Comparison of ENCODE assay signal across 15 mouse cellular contexts in genomic region chr4:9133695-9134094, GRCm38 (mm10).
DNase-seq lines count a peak whose midpoint lies in the region; ATAC-seq and TF ChIP-seq lines count a peak whose summit lies in the region.
"Had no signal": no experiment of that assay in that cellular context is flagged by ENCODE, and none has a peak within 500 bp of the region (broad histone marks: within the 10 kb centered on the region; RNA-seq: fewer than 3 reads in every experiment).

No protein-coding gene starts in this region.

- no peaks in the 10 kb centered on the region for H3K36me3 ChIP-seq in heart, postnatal 0 days (replicated peaks; ENCODE audit: control insufficient read depth, insufficient read depth, low read length)
- no peaks in the 10 kb centered on the region for H3K36me3 ChIP-seq in neural tube, embryonic 15.5 days
- H3K36me3 ChIP-seq: hindbrain, embryonic 12.5 days; lung, embryonic 15.5 days had no signal

- ATAC-seq in heart, postnatal 0 days (ENCODE audit: insufficient read depth, low read depth), result peak; percentile 82
- no peak for ATAC-seq in neural tube, embryonic 15.5 days (ENCODE audit: low FRiP score)

- peak overlapping the region; percentile 35; the same call in 1 of the 2 replicates for H3K27ac ChIP-seq in cerebellum, adult 2 months (ENCODE audit: insufficient read depth, low read length)
- peak overlapping the region; percentile 82 for H3K27ac ChIP-seq in heart, postnatal 0 days (ENCODE audit: low read depth)
- no peak overlapping the region for H3K27ac ChIP-seq in neural tube, embryonic 15.5 days (replicated peaks)
- H3K27ac ChIP-seq: hindbrain, embryonic 12.5 days; lung, embryonic 15.5 days had no signal

- peak; percentile 57 to 80 for DNase-seq in cerebellum, adult 2 months
- no peak for DNase-seq in cerebellum, adult 9-11 months
- peak; percentile 28 to 52 for DNase-seq in left cerebral cortex, adult 18-20 months (ENCODE audit: low spot score in 2 of 2)
- DNase-seq in left cerebral cortex, adult 11 months (ENCODE audit: low spot score), result no peak
- DNase-seq in heart, adult 18-20 months, result peak; percentile 49 to 70
- peak; percentile 78 for DNase-seq in heart, postnatal 0 days (ENCODE audit: low spot score)
- no peak for DNase-seq in kidney, adult 8-10 months
- DNase-seq: adrenal gland, postnatal 25 days; kidney, adult 11 months; liver; thymus, adult 2 months had no signal

- no peak overlapping the region for H3K4me3 ChIP-seq in cerebellum, adult 2 months (replicated peaks; ENCODE audit: insufficient read depth, low read depth, low read length)
- H3K4me3 ChIP-seq in heart, postnatal 0 days (ENCODE audit: low read depth, low read length), result no peak overlapping the region
- H3K4me3 ChIP-seq in neural tube, embryonic 15.5 days (replicated peaks), result no peak overlapping the region
- H3K4me3 ChIP-seq: hindbrain, embryonic 12.5 days; lung, embryonic 15.5 days had no signal

- TF ChIP-seq EP300 in heart, postnatal 0 days (IDR thresholded peaks at IDR 0.05; ENCODE audit: low read depth), result no peak

- H3K27me3 ChIP-seq in cerebellum, adult 2 months (ENCODE audit: control insufficient read depth, insufficient read depth, low read length), result no peaks in the 10 kb centered on the region
- no peaks in the 10 kb centered on the region for H3K27me3 ChIP-seq in heart, postnatal 0 days (ENCODE audit: control insufficient read depth, insufficient read depth, low read length)
- no peaks in the 10 kb centered on the region for H3K27me3 ChIP-seq in neural tube, embryonic 15.5 days (replicated peaks)
- H3K27me3 ChIP-seq: hindbrain, embryonic 12.5 days; lung, embryonic 15.5 days had no signal

- H3K4me1 ChIP-seq in cerebellum, adult 2 months (ENCODE audit: control insufficient read depth, insufficient read depth, low read length), result peaks cover 17% of the 10 kb centered on the region; the same call in 1 of the 2 replicates
- peaks cover 28% of the 10 kb centered on the region for H3K4me1 ChIP-seq in heart, postnatal 0 days (ENCODE audit: control insufficient read depth, insufficient read depth)
- peaks cover 19% of the 10 kb centered on the region for H3K4me1 ChIP-seq in neural tube, embryonic 15.5 days

- no peaks in the 10 kb centered on the region for H3K9me3 ChIP-seq in heart, postnatal 0 days (replicated peaks; ENCODE audit: control insufficient read depth, low read length)
- no peaks in the 10 kb centered on the region for H3K9me3 ChIP-seq in neural tube, embryonic 15.5 days (replicated peaks)
- H3K9me3 ChIP-seq: hindbrain, embryonic 12.5 days; lung, embryonic 15.5 days had no signal

- no peak overlapping the region for H3K9ac ChIP-seq in heart, postnatal 0 days (replicated peaks; ENCODE audit: low read depth, low read length)
- no peak overlapping the region for H3K9ac ChIP-seq in neural tube, embryonic 15.5 days (replicated peaks)
- H3K9ac ChIP-seq: hindbrain, embryonic 12.5 days; lung, embryonic 15.5 days had no signal

- WGBS in cerebellum, adult 2 months, result 24% methylated on average over 2 of the region's 2 CpGs
- 51% methylated on average over 2 of the region's 2 CpGs for WGBS in heart, postnatal 0 days
- WGBS in neural tube, embryonic 15.5 days, result 87% methylated on average over 2 of the region's 2 CpGs

- no peak for TF ChIP-seq POLR2A in cerebellum, adult 2 months (IDR thresholded peaks at IDR 0.05; ENCODE audit: borderline replicate concordance, insufficient read depth, low read length)

- H3K4me2 ChIP-seq in heart, postnatal 0 days (ENCODE audit: low read depth, low read length), result 0 out of 2 replicates have a peak overlapping the region, but pooled peaks have one; percentile 5
- no peak overlapping the region for H3K4me2 ChIP-seq in neural tube, embryonic 15.5 days
- H3K4me2 ChIP-seq: hindbrain, embryonic 12.5 days; lung, embryonic 15.5 days; midbrain, embryonic 11.5 days had no signal

- TF ChIP-seq CTCF in cerebellum, adult 2 months (IDR thresholded peaks at IDR 0.05; ENCODE audit: borderline replicate concordance, insufficient read depth, low read depth, low read length), result no peak
- no peak for TF ChIP-seq CTCF in heart, postnatal 0 days (IDR thresholded peaks at IDR 0.05; ENCODE audit: low read depth)

Comparison
In these comparisons a context has a peak if more than half of its experiments do, and no peak if none do; other contexts are left out.
1. DNase-seq: peak in cerebellum, adult 2 months (2 of 2), left cerebral cortex, adult 18-20 months (2 of 2), heart, adult 18-20 months (2 of 2) and heart, postnatal 0 days (single experiment); none in cerebellum, adult 9-11 months (single experiment), left cerebral cortex, adult 11 months (single experiment) and kidney, adult 8-10 months (0 of 2).